Mouse (Mus musculus) bone marrow macrophage, adult 2 months (primary cell): ENCODE data around the gene Urad. TPM values are rescaled to one million over a fixed set of nuclear protein-coding genes. Genes with fewer than 3 reads are reported as not detected.

Experiments used
- H3K27ac ChIP-seq: 2 replicates; pipeline ENCODE4 v1.5.1; 2012; ENCODE audit warnings: low read depth, low read length; ENCODE audit not compliant: insufficient read depth
- H3K4me1 ChIP-seq: 2 replicates; pipeline ENCODE4 v1.6.1; 2012; ENCODE audit warnings: low read length; ENCODE audit not compliant: control insufficient read depth, insufficient read depth
- H3K4me3 ChIP-seq: 2 replicates; pipeline ENCODE4 v1.5.1; 2012; ENCODE audit warnings: mild to moderate bottlenecking, low read length, moderate library complexity; ENCODE audit not compliant: insufficient read depth
- CTCF ChIP-seq: IDR thresholded peaks from 2 replicates; pipeline ENCODE4 v1.5.1; 2012; ENCODE audit warnings: low read depth, mild to moderate bottlenecking, low read length, moderate library complexity
- POLR2A ChIP-seq: IDR thresholded peaks from 2 replicates; pipeline ENCODE4 v1.6.1; 2012; ENCODE audit warnings: mild to moderate bottlenecking, low read depth, low read length, borderline replicate concordance
- polyA plus RNA-seq: library from polyadenylated mRNA; stranded (reverse); fragments of >200 nt; gene quantifications from 2 replicates; pipeline ENCODE4 v1.2.4, GENCODE M21; 2012; ENCODE audit not compliant: missing spikeins, insufficient read depth, insufficient read length

Urad gene
- polyA plus RNA-seq: not detected in 2 replicates

DNA sequence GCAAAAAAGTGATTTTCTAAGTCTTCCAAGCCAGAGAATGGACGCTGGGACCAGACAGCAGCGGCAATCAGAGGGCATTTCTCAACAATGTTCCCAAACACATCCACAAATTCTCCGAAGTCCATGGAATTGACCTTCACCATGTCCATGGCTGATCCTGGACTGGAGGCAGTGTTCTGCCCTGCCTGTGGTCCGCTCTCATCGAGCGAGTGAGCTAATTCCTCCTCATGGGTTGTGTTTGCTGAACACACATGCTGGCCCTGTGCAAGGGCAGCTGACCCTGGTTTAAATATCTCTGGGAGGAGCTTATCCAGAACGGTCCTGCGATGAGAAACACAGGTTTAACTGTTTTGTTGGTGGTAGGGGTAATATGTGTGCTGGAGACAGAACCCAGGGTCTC, at the start of gene Urad:
Gene Urad (minus strand): TSS at position 258 of the 400 bp plus-strand sequence.
- H3K4me1 ChIP-seq: no peaks in the 10 kb centered on the region
- no peak within 1 kb of the TSS for H3K4me3 ChIP-seq
- TF ChIP-seq CTCF (no peak), POLR2A (no peak)
- H3K27ac ChIP-seq: no peak within 1 kb of the TSS

DNA sequence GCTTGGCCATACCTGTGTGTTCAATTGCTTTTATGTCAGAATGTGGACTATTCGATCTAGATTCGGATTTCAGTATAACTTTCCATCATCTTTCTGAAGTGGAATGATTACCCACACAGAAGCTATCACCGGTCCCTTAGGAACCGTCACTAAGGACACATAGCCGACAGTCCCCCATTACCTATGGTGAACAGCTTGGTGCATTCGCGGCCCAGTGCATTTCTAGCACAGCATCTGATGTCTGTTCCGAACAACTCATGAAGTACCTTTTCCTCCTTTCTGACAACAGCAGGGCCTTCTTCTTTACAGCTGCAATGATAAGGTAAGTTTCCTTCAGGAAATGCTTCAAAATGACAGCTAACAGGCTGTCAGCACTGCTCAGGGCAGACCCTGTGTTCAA, 48.0 kb upstream of the Urad start:
- peaks cover 2% of the 10 kb centered on the region for H3K4me1 ChIP-seq
- H3K27ac ChIP-seq: no peak overlapping the region
- no peak for TF ChIP-seq CTCF
- no peak for TF ChIP-seq POLR2A
- H3K4me3 ChIP-seq: no peak overlapping the region

DNA sequence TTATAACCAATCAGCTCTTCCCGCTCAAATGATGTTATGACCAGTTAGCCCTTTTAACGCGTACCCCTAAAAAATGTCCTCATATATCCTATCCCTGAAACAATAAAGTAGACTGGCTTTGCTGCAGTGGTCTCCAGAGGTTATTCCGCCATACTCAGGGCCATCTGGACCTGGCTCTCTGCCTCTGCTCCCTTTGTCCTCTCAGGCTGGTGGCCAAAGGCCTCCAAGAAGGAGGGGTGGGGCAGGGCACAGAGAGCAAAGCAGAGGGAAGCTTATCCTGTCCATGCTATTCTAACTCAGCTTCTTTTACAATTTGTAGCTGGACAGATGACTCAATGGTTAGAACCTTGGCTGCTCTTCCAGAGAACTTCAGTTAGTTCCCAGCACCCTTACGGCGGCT, 46.0 kb upstream of the Urad start:
- Histone ChIP-seq H3K27ac (no peak overlapping the region), H3K4me3 (no peak overlapping the region), H3K4me1 (peaks cover 4% of the 10 kb centered on the region)
- TF ChIP-seq POLR2A: no peak
- no peak for TF ChIP-seq CTCF

DNA sequence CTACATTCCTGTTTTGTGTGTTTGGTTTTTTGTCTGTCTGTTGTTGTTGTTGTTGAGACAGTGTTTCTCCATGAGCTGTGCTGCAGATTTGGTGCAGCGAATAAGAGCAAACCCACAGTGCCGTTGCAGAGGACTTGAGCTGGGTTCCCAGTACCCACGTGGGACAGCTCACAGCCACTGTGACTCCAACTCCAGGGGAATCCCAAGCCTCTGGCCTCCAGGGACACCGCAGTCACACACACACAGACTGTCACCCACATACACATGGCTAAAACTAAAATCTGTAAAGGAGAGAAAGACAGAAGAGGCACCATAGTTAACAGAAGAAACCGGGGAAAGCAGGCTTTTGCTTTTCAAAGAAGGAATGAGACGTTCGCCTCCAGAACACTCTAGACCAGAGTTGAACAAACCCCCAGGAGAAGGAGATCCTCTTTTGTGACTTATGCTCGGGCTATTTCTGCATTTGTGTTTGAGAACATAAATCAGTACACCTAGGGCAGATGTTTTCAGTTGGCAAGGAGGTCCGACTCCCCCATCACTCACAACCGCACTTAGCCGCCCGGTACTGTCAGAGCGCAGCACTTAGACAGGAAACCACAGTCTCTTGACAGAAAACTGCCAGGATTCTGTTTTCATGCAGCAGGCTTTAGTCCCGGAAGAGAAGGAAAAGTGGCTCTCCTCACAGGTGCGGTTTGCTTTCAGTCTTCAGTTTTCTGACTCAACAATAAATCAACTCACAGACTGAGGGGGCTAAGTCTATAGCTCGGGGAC, 43.9 kb upstream of the Urad start:
- TF ChIP-seq CTCF (no peak), POLR2A (no peak)
- H3K27ac ChIP-seq: no peak overlapping the region
- no peak overlapping the region for H3K4me3 ChIP-seq
- peaks cover 8% of the 10 kb centered on the region for H3K4me1 ChIP-seq

DNA sequence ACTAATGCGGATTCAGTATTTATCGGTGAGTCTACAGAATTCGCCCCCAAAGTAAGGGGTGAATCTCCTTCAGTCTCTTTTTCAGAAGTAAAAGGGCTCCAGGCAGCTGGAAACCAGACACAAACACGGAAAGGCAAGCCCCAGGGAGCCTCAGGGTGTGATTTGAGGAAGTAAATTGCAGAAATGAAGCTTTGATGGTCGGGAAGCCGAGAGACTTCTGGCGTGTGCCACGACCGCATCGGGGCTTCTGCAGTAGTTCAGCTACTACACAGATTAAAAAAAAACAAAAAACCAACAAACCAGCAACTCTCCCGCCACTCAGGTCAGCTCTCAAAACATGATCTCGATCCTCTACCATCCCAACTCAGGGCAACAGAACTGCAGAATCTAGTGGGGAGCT, 40.8 kb upstream of the Urad start:
- peaks cover 8% of the 10 kb centered on the region for H3K4me1 ChIP-seq
- H3K4me3 ChIP-seq: peak overlapping the region; percentile 38
- H3K27ac ChIP-seq: peak overlapping the region; percentile 15
- TF ChIP-seq POLR2A: no peak
- TF ChIP-seq CTCF: no peak

DNA sequence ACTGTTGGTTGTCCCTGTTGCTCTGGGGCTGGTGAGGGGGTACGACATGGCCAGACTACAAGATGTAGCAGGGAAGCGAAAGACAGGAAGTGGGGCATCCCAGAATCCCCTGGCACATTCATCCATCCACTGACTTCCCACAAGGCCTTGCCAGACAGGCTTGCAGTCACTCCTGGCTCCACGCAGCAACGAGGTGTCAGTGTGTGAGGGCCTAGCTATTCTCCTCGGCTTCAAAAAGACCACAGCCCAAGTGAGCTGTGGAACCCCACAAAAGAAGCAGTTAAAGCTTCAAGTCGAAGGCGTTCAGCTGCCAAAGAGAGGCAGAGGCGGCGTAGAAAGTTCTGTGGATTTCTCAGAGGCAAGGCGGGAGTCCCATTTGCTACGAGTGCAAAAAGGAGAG, 36.2 kb upstream of the Urad start:
- TF ChIP-seq CTCF: no peak
- TF ChIP-seq POLR2A: no peak
- Histone ChIP-seq H3K4me1 (peaks cover 4% of the 10 kb centered on the region; the same call in 1 of the 2 replicates), H3K4me3 (no peak overlapping the region), H3K27ac (no peak overlapping the region)

DNA sequence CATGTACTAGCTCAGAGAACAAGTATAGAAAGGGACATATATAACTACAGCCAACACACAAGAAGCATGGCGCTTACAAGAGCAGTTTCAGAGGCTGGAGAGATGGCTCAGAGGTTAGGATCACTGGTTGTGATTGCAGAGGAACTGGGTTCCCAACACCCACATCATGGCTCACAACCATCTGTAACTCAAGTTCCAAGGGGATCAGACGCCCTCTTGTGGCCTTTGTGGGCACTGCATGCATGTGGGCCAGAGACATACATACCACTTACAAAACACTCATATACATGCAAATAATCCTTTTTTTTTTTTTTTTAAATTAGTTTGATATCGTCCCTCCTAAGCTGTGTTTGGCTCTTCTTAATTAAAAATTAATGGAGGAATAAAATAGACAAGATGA, 35.3 kb upstream of the Urad start:
- no peak for TF ChIP-seq POLR2A
- peak; percentile 65 for TF ChIP-seq CTCF
- H3K4me1 ChIP-seq: peaks cover 2% of the 10 kb centered on the region; the same call in 1 of the 2 replicates
- H3K27ac ChIP-seq: no peak overlapping the region
- H3K4me3 ChIP-seq: no peak overlapping the region

DNA sequence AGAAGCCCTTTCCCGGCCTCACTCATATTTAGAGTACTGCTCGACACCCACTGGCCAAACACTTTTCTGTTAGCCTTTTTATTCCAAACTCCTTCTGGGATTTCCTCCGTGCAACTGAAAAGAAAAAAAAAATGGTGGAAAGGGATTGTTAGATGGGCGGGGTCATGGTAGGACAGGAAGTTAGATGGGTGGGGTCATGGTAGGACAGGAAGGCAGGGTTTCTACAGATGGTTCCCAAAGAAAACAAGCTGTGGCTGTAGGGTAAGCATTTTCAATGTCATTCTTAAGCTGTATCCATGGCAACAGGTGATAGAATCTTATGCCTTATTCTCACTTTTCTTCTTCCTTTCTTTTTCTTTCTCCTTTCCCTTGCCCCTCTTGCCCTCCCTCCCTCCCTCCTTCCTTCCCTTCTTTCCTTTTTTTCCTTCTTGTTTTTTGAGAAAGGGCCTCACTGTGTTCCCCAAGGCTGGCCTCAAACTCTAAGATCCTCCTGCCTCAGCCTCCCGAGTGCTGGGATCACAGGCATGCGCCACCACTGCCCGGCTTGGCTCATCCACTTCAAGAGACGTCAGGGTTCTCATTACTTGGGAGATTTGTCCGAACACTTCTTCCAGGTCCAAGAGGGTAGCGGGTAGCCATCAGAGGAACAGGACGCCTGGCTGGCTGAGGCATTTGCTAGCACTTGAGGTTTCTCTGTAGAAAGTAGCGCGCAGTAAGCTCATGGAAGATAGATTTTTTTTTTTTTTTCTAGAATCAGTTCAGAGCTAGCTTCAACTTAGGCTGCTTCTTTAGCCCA, 34.2 kb upstream of the Urad start:
- TF ChIP-seq CTCF (no peak), POLR2A (no peak)
- Histone ChIP-seq H3K4me1 (no peaks in the 10 kb centered on the region), H3K27ac (no peak overlapping the region), H3K4me3 (no peak overlapping the region)

DNA sequence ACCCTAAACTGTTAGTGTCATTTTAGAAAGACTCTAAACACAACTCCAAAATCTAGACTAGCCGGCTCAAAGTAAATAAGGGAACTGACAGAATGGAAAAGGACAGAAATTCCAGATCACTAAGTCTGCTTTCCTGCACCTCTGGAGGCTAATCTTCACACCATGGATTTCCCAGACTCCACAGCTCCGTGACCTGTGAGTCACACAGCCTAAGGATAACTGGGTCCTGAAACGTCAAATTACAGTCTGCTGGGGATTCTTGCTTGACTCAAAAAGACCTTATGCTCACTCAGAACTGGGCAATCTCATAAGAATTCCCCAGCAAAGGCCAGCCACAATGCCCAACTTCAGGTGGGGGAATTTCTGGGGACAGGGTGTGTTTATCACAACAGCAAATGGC, 33.5 kb upstream of the Urad start:
- TF ChIP-seq POLR2A (no peak), CTCF (no peak)

DNA sequence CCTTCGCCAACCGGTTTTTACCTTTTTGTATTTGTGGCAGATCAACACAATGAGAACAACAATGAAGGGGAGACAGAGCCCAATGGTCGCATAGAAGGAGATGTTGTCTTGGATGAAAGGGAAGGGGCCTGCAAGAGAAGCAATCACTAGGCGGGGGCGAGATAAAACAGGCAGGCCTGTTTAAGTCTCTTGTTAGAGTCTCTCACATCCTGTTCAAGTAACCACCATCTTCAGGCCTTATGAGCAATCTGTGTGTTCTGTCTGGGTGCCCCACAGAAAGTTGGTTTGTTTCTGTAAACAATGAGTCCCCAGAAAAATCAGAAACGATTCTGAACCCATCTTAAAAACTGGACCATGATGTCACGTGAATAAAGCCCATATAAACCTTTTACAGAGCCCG, 32.7 kb upstream of the Urad start:
- Histone ChIP-seq H3K4me3 (no peak overlapping the region), H3K4me1 (no peaks in the 10 kb centered on the region), H3K27ac (no peak overlapping the region)
- TF ChIP-seq CTCF: no peak
- TF ChIP-seq POLR2A: no peak

More for the DNA sequence above, 33.5 kb upstream of the Urad start:
- H3K4me1 ChIP-seq: no peaks in the 10 kb centered on the region
- H3K27ac ChIP-seq: no peak overlapping the region
- no peak overlapping the region for H3K4me3 ChIP-seq
